Mouse (Mus musculus) cerebellum, postnatal 25 days (tissue): ENCODE results near the gene 1600002K03Rik.
"Not testable (repeated sequence)": the region's sequence is repeated elsewhere in the genome, so short reads cannot be mapped to it uniquely, and the experiment has no call there.

ENCODE experiments used
- DNase-seq, 2 experiments: peaks; one replicate each; pipeline ENCODE4 v3.0.0; 2021; ENCODE audit warnings: mixed read lengths in 2 of 2

1600002K03Rik gene

GRCm38 (mm10) chr10:80189999-80190398 is 17.3 kb downstream of the 1600002K03Rik start:
- peak in 1 of 2 experiments; percentile 22 for DNase-seq

GRCm38 (mm10) chr10:80190491-80191051 is 17.8 kb downstream of the 1600002K03Rik start:
- DNase-seq, result peak; percentile 54 to 59

- DNase-seq, result no peak
Measured at GRCm38 (mm10) chr10:80193976-80194375, 21.2 kb downstream of the 1600002K03Rik start.

GRCm38 (mm10) chr10:80194441-80194840 is 21.7 kb downstream of the 1600002K03Rik start:
- DNase-seq, result no peak

GRCm38 (mm10) chr10:80196167-80196566 is 23.4 kb downstream of the 1600002K03Rik start:
- no peak for DNase-seq

GRCm38 (mm10) chr10:80196778-80197581 is 24.2 kb downstream of the 1600002K03Rik start:
- DNase-seq, result no peak

- DNase-seq, result peak; percentile 80 to 90
Measured at GRCm38 (mm10) chr10:80199440-80200008, 26.8 kb downstream of the 1600002K03Rik start.

- no peak for DNase-seq
Measured at GRCm38 (mm10) chr10:80200485-80200884, 27.7 kb downstream of the 1600002K03Rik start.

- no peak for DNase-seq
Measured at GRCm38 (mm10) chr10:80204055-80204454, 31.3 kb downstream of the 1600002K03Rik start.

GRCm38 (mm10) chr10:80207201-80207600 is 34.5 kb downstream of the 1600002K03Rik start:
- no peak for DNase-seq

GRCm38 (mm10) chr10:80207676-80208075 is 34.9 kb downstream of the 1600002K03Rik start:
- no peak for DNase-seq

GRCm38 (mm10) chr10:80208248-80208647 is 35.5 kb downstream of the 1600002K03Rik start:
- DNase-seq, result no peak

GRCm38 (mm10) chr10:80208841-80209371 is 36.2 kb downstream of the 1600002K03Rik start:
- DNase-seq, result peak in 1 of 2 experiments; percentile 38

GRCm38 (mm10) chr10:80211547-80212103 is 38.9 kb downstream of the 1600002K03Rik start:
- not testable (repeated sequence) for DNase-seq

- no peak for DNase-seq
Measured at GRCm38 (mm10) chr10:80215048-80215772, 42.5 kb downstream of the 1600002K03Rik start.

- no peak for DNase-seq
Measured at GRCm38 (mm10) chr10:80220676-80221075, 47.9 kb downstream of the 1600002K03Rik start.

GRCm38 (mm10) chr10:80223137-80223536 is 50.4 kb downstream of the 1600002K03Rik start:
- DNase-seq, result not testable (repeated sequence)
